Mouse (Mus musculus): ENCODE results near the gene Rrp1.

DNA sequence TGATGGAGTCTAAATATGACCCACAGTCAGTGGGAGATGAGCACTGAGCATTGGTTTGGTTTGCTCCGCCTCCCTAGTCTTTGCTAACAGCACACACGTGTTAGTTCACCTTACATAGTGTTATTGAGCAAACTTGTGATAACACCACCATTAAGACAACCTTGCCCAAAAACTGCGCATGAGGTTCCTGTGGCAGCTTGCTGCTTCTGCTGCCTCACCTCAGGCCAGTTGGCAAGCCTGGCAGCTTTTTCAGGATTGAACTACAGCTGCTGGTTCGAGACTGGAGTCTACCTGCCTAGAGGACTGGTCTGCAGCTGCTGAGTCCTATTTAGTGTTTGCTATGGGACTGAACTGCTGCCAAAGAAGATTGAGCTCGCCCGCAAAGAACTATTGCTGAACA is 49.5 kb downstream of the Rrp1 start:
- TF ChIP-seq POLR2A (IDR thresholded peaks at IDR 0.05; ENCODE audit: low read depth, low read length) = no peak
- TF ChIP-seq CTCF (IDR thresholded peaks at IDR 0.05; ENCODE audit: extremely low read depth, insufficient read depth, insufficient read length, insufficient replicate concordance) = no peak

Data from spleen, adult 2 months (tissue).